Mouse (Mus musculus): ENCODE measurements around the gene Gramd1a. TPM values are rescaled to one million over a fixed set of nuclear protein-coding genes. Genes with fewer than 3 reads are reported as not detected.
A peak's percentile ranks its signal among the peaks of the same experiment; 100 is the strongest.

Gramd1a gene
- 227 and 231 TPM in 2 replicates for polyA plus RNA-seq (2015; fragmentation: Nextera tagmentation; extraction: Ambion mirVana)

DNA sequence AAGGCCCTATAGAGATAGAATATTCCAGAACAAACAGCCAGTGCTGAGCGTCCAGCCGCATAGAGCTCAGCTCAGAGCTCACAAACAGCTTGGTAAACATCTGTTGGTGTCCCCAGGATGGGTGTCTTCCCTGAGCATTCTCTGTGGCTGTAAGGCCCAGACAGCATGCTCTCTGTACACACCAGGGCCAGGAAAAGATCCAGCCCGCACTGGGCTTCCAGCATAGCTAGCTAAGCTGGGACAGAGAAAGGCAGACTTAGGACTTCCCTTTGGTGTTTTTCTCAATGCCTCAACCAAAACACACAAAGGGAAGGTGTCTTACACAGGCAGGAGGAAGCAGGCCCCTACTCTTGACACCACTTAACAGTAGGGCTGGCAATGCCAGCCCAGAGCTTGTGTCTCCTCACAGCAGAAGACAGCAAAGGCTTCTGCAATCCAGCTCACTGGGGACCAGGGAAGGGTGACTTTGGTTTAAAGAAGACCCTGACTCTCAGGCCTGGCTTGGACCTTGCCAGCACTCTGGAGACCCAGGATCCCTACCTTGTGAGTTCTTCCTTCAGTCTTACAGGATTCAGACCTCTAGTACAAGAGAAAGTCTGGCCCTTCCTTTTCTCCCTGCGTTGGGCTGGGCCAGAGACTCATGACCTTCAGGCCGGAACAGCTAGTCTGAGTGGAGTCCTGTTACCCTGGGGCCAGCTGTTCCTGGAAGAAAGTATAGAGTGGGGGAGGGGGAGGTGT is at the start of gene Gramd1a:
TSS of gene Gramd1a (minus strand) at position 601 of the 738 bp plus-strand sequence.
- 68% methylated on average over 5 of the region's 5 CpGs for whole genome bisulfite sequencing
- Histone ChIP-seq H3K9ac (no peak within 1 kb of the TSS), H3K36me3 (no peaks in the 10 kb centered on the region), H3K4me2 (no peak within 1 kb of the TSS), H3K4me1 (replicated peaks) (peaks cover 9% of the 10 kb centered on the region), H3K27ac (no peak within 1 kb of the TSS), H3K27me3 (no peaks in the 10 kb centered on the region), H3K9me3 (no peaks in the 10 kb centered on the region), H3K4me3 (no peak within 1 kb of the TSS)
- no peak for ATAC-seq (ENCODE audit: low FRiP score)

DNA sequence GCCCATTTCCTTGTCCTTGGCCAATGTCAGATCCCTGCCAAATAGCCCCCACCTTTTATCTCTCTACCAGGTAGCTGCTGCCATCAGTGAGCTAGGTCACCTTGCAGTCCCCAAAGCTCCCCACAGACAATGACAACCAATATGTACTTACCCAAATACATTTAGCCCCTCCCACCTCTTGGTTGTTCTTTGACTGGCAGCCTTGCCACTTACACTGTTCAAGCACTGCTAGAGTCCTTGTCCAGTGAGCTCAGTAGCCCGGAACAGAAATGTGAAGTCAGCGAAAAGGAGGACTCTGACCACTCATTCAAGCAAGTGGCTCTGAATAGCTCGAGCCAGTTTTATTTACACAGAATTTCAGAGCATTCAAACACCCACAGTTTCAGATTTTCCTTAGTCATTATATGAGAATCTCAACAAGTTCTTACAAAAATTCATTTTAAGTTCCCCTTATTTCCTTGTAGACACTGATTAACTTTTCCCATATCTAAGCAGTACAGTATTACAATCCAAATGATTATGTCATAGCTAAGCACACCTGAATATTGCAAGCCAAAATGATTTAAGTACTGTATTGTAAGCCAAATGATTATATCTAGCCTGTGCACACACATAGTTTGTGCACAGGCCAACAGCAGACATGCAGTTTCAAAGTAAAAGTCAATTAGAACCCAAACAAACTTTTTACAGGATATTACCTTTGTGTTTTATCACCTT is 40.1 kb upstream of the Gramd1a start:
- H3K36me3 ChIP-seq = no peaks in the 10 kb centered on the region
- H3K4me2 ChIP-seq = no peak overlapping the region
- no peak overlapping the region for H3K27ac ChIP-seq
- WGBS = 83% methylated on average over 3 of the region's 3 CpGs
- no peak for ATAC-seq (ENCODE audit: low FRiP score)
- H3K27me3 ChIP-seq = no peaks in the 10 kb centered on the region
- H3K9ac ChIP-seq = no peak overlapping the region
- no peak overlapping the region for H3K4me3 ChIP-seq
- no peaks in the 10 kb centered on the region for H3K4me1 ChIP-seq (replicated peaks)
- H3K9me3 ChIP-seq = no peaks in the 10 kb centered on the region

GRCm38 (mm10) chr7:31184711-31185110 is 29.0 kb upstream of the Gramd1a start:
- no peaks in the 10 kb centered on the region for H3K4me1 ChIP-seq (replicated peaks)
- no peak overlapping the region for H3K4me3 ChIP-seq
- H3K9me3 ChIP-seq = no peaks in the 10 kb centered on the region
- no peak overlapping the region for H3K27ac ChIP-seq
- no peaks in the 10 kb centered on the region for H3K36me3 ChIP-seq
- no peak for ATAC-seq (ENCODE audit: low FRiP score)
- no peak overlapping the region for H3K4me2 ChIP-seq
- H3K27me3 ChIP-seq = no peaks in the 10 kb centered on the region
- no peak overlapping the region for H3K9ac ChIP-seq
- whole genome bisulfite sequencing = 87% methylated on average over 4 of the region's 4 CpGs

DNA sequence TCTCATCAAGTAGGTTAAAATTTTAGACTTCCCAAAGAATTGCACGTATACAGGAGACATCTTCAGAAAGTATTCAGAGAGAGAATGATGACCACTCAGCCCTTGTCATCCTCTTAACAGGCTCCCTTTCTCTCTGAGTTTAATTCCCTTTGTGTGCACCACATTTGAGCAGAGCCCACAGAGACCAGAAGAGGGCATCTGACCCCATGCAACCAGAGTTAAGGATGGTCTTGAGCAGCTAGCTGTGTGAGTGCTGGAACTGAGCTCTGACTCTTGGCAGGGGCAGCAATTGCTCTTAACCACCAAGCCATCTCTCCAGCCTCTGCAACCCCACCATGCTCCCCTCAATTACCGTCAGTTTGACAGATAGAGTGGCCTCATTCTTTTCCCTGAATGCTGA is 27.2 kb upstream of the Gramd1a start:
- Histone ChIP-seq H3K36me3 (no peaks in the 10 kb centered on the region), H3K9ac (no peak overlapping the region), H3K4me1 (replicated peaks) (no peaks in the 10 kb centered on the region), H3K27ac (no peak overlapping the region), H3K4me2 (no peak overlapping the region), H3K9me3 (no peaks in the 10 kb centered on the region), H3K27me3 (no peaks in the 10 kb centered on the region), H3K4me3 (no peak overlapping the region)
- 39% methylated on average over 2 of the region's 2 CpGs for WGBS
- ATAC-seq (ENCODE audit: low FRiP score) = no peak

- 32% methylated on average over 22 of the region's 22 CpGs for whole genome bisulfite sequencing
- ATAC-seq (ENCODE audit: low FRiP score) = peak; percentile 74
Observed at GRCm38 (mm10) chr7:31176886-31177763, 21.4 kb upstream of the Gramd1a start.

GRCm38 (mm10) chr7:31175096-31175495 is 19.4 kb upstream of the Gramd1a start:
- 90% methylated on average over 3 of the region's 3 CpGs for WGBS

More at GRCm38 (mm10) chr7:31176886-31177763, 21.4 kb upstream of the Gramd1a start:
- no peaks in the 10 kb centered on the region for H3K36me3 ChIP-seq
- H3K27ac ChIP-seq = no peak overlapping the region
- no peak overlapping the region for H3K4me3 ChIP-seq
- peak overlapping the region; percentile 14; the same call in 1 of the 2 replicates for H3K4me2 ChIP-seq
- H3K9me3 ChIP-seq = no peaks in the 10 kb centered on the region
- H3K4me1 ChIP-seq (replicated peaks) = no peaks in the 10 kb centered on the region
- no peaks in the 10 kb centered on the region for H3K27me3 ChIP-seq
- no peak overlapping the region for H3K9ac ChIP-seq

GRCm38 (mm10) chr7:31174466-31174865 is 18.8 kb upstream of the Gramd1a start:
- H3K4me2 ChIP-seq = no peak overlapping the region
- no peaks in the 10 kb centered on the region for H3K9me3 ChIP-seq
- no peak overlapping the region for H3K9ac ChIP-seq
- no peak overlapping the region for H3K27ac ChIP-seq
- no peak for ATAC-seq (ENCODE audit: low FRiP score)
- H3K4me3 ChIP-seq = no peak overlapping the region
- WGBS = 82% methylated on average over 8 of the region's 8 CpGs
- H3K27me3 ChIP-seq = no peaks in the 10 kb centered on the region
- no peaks in the 10 kb centered on the region for H3K4me1 ChIP-seq (replicated peaks)
- no peaks in the 10 kb centered on the region for H3K36me3 ChIP-seq

More at GRCm38 (mm10) chr7:31175096-31175495, 19.4 kb upstream of the Gramd1a start:
- no peak for ATAC-seq (ENCODE audit: low FRiP score)
- no peak overlapping the region for H3K4me2 ChIP-seq
- H3K27me3 ChIP-seq = no peaks in the 10 kb centered on the region
- H3K9me3 ChIP-seq = no peaks in the 10 kb centered on the region
- no peak overlapping the region for H3K4me3 ChIP-seq
- H3K27ac ChIP-seq = no peak overlapping the region
- H3K9ac ChIP-seq = no peak overlapping the region
- no peaks in the 10 kb centered on the region for H3K36me3 ChIP-seq
- no peaks in the 10 kb centered on the region for H3K4me1 ChIP-seq (replicated peaks)

DNA sequence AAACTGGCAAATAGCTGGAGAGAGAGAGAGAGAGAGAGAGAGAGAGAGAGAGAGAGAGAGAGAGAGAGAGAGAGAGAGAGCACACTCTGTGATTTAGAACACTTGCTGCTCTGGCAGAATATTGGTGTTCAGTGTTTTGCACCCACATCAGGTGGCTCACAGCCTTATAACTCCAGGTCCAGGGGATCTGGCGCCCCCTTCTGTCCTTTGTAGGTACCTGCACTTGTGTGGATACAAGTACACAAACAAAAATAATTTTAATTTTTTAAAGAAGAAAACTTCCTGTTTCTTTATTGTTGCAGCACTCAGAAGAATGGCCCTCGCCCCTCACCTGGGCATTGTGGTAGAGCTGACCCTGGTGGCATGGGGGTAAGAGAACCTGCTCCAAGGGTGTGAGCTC is 16.5 kb upstream of the Gramd1a start:
- ATAC-seq (ENCODE audit: low FRiP score) = no peak
- Histone ChIP-seq H3K4me3 (no peak overlapping the region), H3K9me3 (no peaks in the 10 kb centered on the region), H3K36me3 (no peaks in the 10 kb centered on the region), H3K4me2 (no peak overlapping the region), H3K4me1 (replicated peaks) (no peaks in the 10 kb centered on the region), H3K27me3 (no peaks in the 10 kb centered on the region), H3K27ac (no peak overlapping the region), H3K9ac (no peak overlapping the region)
- WGBS = 19% methylated on average over 2 of the region's 2 CpGs

- 97% methylated on average over 9 of the region's 9 CpGs for WGBS
- Histone ChIP-seq H3K36me3 (no peaks in the 10 kb centered on the region), H3K27me3 (no peaks in the 10 kb centered on the region), H3K4me1 (replicated peaks) (no peaks in the 10 kb centered on the region), H3K27ac (no peak overlapping the region), H3K9me3 (0 out of 2 replicates have a peak, but pooled peaks cover 6% of the 10 kb centered on the region), H3K4me2 (no peak overlapping the region), H3K9ac (no peak overlapping the region), H3K4me3 (no peak overlapping the region)
- ATAC-seq (ENCODE audit: low FRiP score) = no peak
Observed at GRCm38 (mm10) chr7:31170520-31170919, 14.8 kb upstream of the Gramd1a start.

DNA sequence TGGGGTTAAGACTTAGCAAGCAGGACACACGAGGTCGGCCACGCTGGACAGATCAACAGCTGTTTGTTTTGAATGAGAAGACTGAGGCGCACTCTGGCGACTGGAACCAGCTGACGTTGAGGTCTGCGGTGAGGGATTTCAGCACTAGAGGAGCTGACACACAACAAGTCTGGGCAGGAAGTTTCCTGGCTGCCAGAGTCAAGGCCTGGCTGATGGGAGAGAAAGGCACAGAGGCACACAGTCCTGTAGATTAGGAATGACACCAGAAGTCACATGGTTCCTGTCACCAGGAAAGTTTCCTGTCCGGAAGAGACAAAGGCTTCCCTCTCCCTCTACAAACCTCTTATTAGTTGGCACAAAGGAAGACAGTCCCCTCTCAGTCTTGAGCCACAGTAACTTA is 12.7 kb upstream of the Gramd1a start:
- Histone ChIP-seq H3K9ac (no peak overlapping the region), H3K36me3 (no peaks in the 10 kb centered on the region), H3K9me3 (0 out of 2 replicates have a peak, but pooled peaks cover 6% of the 10 kb centered on the region), H3K27ac (no peak overlapping the region), H3K27me3 (no peaks in the 10 kb centered on the region), H3K4me1 (replicated peaks) (no peaks in the 10 kb centered on the region; the same call in 1 of the 2 replicates), H3K4me2 (no peak overlapping the region), H3K4me3 (no peak overlapping the region)
- no peak for ATAC-seq (ENCODE audit: low FRiP score)
- WGBS = 74% methylated on average over 8 of the region's 8 CpGs

GRCm38 (mm10) chr7:31164748-31165147 is 9.1 kb upstream of the Gramd1a start:
- no peaks in the 10 kb centered on the region; the same call in 1 of the 2 replicates for H3K4me1 ChIP-seq (replicated peaks)
- no peak overlapping the region for H3K4me2 ChIP-seq
- no peaks in the 10 kb centered on the region for H3K36me3 ChIP-seq
- no peak overlapping the region for H3K9ac ChIP-seq
- H3K9me3 ChIP-seq = 0 out of 2 replicates have a peak, but pooled peaks cover 6% of the 10 kb centered on the region
- H3K27ac ChIP-seq = no peak overlapping the region
- no peak overlapping the region for H3K4me3 ChIP-seq
- no peak for ATAC-seq (ENCODE audit: low FRiP score)
- WGBS = 79% methylated on average over 1 of the region's 1 CpGs
- no peaks in the 10 kb centered on the region for H3K27me3 ChIP-seq

Measured in hindbrain, embryonic 13.5 days (tissue).